12 mouse cellular contexts compared by ENCODE assay signal in the genomic region with DNA sequence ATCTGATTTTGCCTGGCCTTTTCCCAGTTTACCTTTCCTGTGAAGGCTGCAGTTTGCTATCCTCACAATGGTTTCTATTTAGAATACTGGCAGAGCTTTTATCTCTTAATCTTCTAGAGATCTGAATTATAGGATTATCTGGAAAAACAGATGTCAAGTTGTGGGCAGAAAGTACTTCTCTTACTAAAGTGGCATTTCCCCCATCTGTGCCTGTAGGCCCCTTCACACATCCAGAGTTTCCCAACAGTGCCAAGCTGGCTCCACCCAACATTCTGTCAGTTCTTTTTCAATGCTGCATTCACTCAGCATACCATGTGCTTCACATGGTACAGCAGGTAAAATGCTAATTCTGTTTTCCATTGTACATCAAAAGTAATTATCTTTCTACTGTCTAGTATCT. TPM values are rescaled to one million over a fixed set of nuclear protein-coding genes. Genes with fewer than 3 reads are reported as not detected.
DNase-seq lines count a peak whose midpoint lies in the region; ATAC-seq lines count a peak whose summit lies in the region.
"Had no signal": no experiment of that assay in that cellular context is flagged by ENCODE, and none has a peak within 500 bp of the region (broad histone marks: within the 10 kb centered on the region; RNA-seq: fewer than 3 reads in every experiment).

No protein-coding gene starts in this region.

- peak; percentile 36; the same call in 1 of the 2 replicates for ATAC-seq in forebrain, embryonic 12.5 days (ENCODE audit: low FRiP score)
- ATAC-seq in hindbrain, embryonic 13.5 days (ENCODE audit: low FRiP score) = no peak
- ATAC-seq: hindbrain, embryonic 16.5 days had no signal

- no peak for DNase-seq in forebrain, embryonic 10.5 days (ENCODE audit: extremely low spot score, low spot score)
- peak; percentile 11 to 19 for DNase-seq in frontal cortex, postnatal 10 days (ENCODE audit: low spot score in 2 of 2)
- DNase-seq in left cerebral cortex, adult 18-20 months (ENCODE audit: low spot score in 2 of 2) = peak; percentile 17 to 53
- DNase-seq in right cerebral cortex, postnatal 14 days = peak; percentile 17
- no peak for DNase-seq in kidney, postnatal 25 days
- DNase-seq in ovary, adult 18-20 months (ENCODE audit: low spot score) = no peak

- H3K4me2 ChIP-seq in forebrain, embryonic 12.5 days = no peak overlapping the region
- no peak overlapping the region for H3K4me2 ChIP-seq in hindbrain, embryonic 13.5 days
- H3K4me2 ChIP-seq: stomach, embryonic 15.5 days had no signal

- no peak overlapping the region for H3K27ac ChIP-seq in forebrain, embryonic 12.5 days
- H3K27ac ChIP-seq in forebrain, embryonic 10.5 days = no peak overlapping the region
- H3K27ac ChIP-seq in hindbrain, embryonic 13.5 days = no peak overlapping the region
- H3K27ac ChIP-seq: liver, embryonic 14.5 days; macrophage; stomach, embryonic 15.5 days had no signal

- H3K9me3 ChIP-seq in forebrain, embryonic 12.5 days = no peaks in the 10 kb centered on the region
- H3K9me3 ChIP-seq in forebrain, embryonic 10.5 days = no peaks in the 10 kb centered on the region
- no peaks in the 10 kb centered on the region for H3K9me3 ChIP-seq in hindbrain, embryonic 13.5 days
- H3K9me3 ChIP-seq: stomach, embryonic 15.5 days had no signal

- H3K4me1 ChIP-seq in forebrain, embryonic 12.5 days = no peaks in the 10 kb centered on the region
- no peaks in the 10 kb centered on the region for H3K4me1 ChIP-seq in forebrain, embryonic 10.5 days
- H3K4me1 ChIP-seq in hindbrain, embryonic 13.5 days (replicated peaks) = no peaks in the 10 kb centered on the region
- H3K4me1 ChIP-seq: stomach, embryonic 15.5 days had no signal

- H3K9ac ChIP-seq in forebrain, embryonic 12.5 days = no peak overlapping the region
- no peak overlapping the region for H3K9ac ChIP-seq in hindbrain, embryonic 13.5 days
- H3K9ac ChIP-seq: liver, embryonic 14.5 days; stomach, embryonic 15.5 days had no signal

- H3K27me3 ChIP-seq in forebrain, embryonic 12.5 days = no peaks in the 10 kb centered on the region
- no peaks in the 10 kb centered on the region for H3K27me3 ChIP-seq in forebrain, embryonic 10.5 days (ENCODE audit: poor library complexity, severe bottlenecking)
- no peaks in the 10 kb centered on the region for H3K27me3 ChIP-seq in hindbrain, embryonic 13.5 days
- H3K27me3 ChIP-seq: stomach, embryonic 15.5 days had no signal

- no peaks in the 10 kb centered on the region for H3K36me3 ChIP-seq in forebrain, embryonic 12.5 days (replicated peaks)
- H3K36me3 ChIP-seq in forebrain, embryonic 10.5 days (replicated peaks) = no peaks in the 10 kb centered on the region
- no peaks in the 10 kb centered on the region for H3K36me3 ChIP-seq in hindbrain, embryonic 13.5 days
- H3K36me3 ChIP-seq: stomach, embryonic 15.5 days had no signal

- no peak overlapping the region for H3K4me3 ChIP-seq in forebrain, embryonic 12.5 days (replicated peaks)
- no peak overlapping the region for H3K4me3 ChIP-seq in forebrain, embryonic 10.5 days
- no peak overlapping the region for H3K4me3 ChIP-seq in hindbrain, embryonic 13.5 days
- H3K4me3 ChIP-seq: stomach, embryonic 15.5 days had no signal

RNA-seq across cellular contexts. Expression of gene Fam174a, which starts 28.8 kb away (rescaled TPM):
- polyA plus RNA-seq in forebrain, embryonic 12.5 days (2016; fragmentation: Nextera tagmentation; extraction: Ambion mirVana) = 19.8 and 20.5 TPM in 2 replicates
- 14.4 and 14.6 TPM in 2 replicates for polyA plus RNA-seq in forebrain, embryonic 10.5 days (2016; fragmentation: Nextera tagmentation; extraction: Ambion mirVana)
- 10 to 100 TPM; 41.4 to 41.7 TPM for total RNA-seq in left cerebral cortex, adult 18-20 months (2021)
- 26.1 and 27.3 TPM in 2 replicates for polyA plus RNA-seq in hindbrain, embryonic 13.5 days (2015; fragmentation: Nextera tagmentation; extraction: Ambion mirVana)

Comparison
In these comparisons a context has a peak if more than half of its experiments do, and no peak if none do; other contexts are left out.
1. DNase-seq: peak in frontal cortex, postnatal 10 days (2 of 2), left cerebral cortex, adult 18-20 months (2 of 2) and right cerebral cortex, postnatal 14 days (single experiment); none in forebrain, embryonic 10.5 days (single experiment), kidney, postnatal 25 days (0 of 2) and ovary, adult 18-20 months (single experiment).